Mouse (Mus musculus) megakaryocyte-erythroid progenitor cell, adult 5-6 weeks (primary cell): Measurements from ENCODE around the gene Elf3. TPM values are rescaled to one million over a fixed set of nuclear protein-coding genes. Genes with fewer than 3 reads are reported as not detected.

Source experiments
- ATAC-seq: replicated peaks from 2 replicates; pipeline ENCODE4 v1.8.0; 2016; ENCODE audit warnings: mild to moderate bottlenecking, inconsistent platforms; ENCODE audit not compliant: severe bottlenecking, poor library complexity, low FRiP score, low TSS enrichment
- total RNA-seq, 2 experiments: library from RNA; stranded (forward) in 1 of 2; stranded (reverse) in 1 of 2; fragments of 200-1000, 215-1000 nt in 1 of 2; fragments of >200 nt in 1 of 2; fragmentation: Nextera tagmentation in 1 of 2; gene quantifications; 2 replicates each; pipeline ENCODE4 v1.2.3; 2014 to 2017

Gene Elf3
- total RNA-seq (2014; fragmentation: Nextera tagmentation) = not detected in 2 replicates
- total RNA-seq (2017) = not detected in 2 replicates

DNA sequence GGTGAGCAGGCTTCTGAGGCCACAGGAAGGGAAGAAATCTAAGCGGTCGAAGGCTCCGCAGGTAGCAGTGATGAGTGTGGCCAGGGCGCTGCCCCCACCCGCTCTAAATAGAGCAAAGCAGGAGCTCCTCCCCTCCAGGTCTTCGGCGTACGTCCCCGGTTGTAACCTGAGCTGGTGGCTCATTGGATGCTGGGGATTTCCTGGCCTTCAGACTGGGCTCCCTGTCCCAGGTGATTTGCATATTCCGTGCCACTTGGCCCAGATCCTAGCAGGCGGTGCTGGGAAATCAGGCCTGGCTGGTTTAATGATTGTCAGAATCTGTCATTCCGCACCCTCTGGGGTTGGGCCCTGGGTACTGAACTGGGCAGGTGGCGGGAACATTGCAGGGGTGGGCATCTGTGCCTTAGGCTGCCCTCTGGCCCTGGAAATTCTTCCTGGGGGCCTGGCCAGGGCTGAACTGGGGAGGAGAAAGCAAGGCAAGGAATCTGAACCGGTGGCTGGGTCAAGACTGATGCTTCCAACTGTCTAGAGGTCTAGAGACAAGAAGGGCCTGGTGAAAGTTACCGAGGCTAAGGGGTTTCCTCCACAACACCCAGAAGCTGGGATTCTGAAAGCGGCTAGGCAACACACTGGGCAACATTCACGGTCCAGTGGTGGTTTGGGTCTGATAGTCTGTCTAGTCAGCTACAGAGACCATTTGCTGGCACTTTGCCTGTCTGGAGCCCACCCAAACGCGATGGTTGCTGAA lies at the start of gene Elf3:
Gene Elf3 (minus strand): TSS at position 189 of the 748 bp plus-strand sequence.
- no peak for ATAC-seq

DNA sequence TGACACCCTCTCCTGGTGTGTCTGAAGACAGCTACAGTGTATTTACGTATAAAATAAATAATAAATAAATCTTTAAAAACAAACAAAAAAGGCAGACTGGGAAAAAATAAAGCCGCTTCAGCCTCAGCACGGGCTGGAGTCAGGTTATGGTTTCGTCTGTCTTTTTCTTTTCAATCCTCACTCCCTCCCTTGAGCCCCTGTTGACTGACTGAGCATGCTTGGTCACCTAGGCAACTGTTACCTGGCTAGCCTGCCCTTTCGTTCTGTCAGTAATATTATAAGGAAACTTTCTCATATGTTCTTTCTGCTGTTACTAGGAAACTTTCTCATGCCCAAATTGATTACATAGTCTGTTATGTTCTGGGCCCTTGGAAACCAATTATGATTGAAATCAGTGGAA lies 32.5 kb upstream of the Elf3 start:
- no peak for ATAC-seq

DNA sequence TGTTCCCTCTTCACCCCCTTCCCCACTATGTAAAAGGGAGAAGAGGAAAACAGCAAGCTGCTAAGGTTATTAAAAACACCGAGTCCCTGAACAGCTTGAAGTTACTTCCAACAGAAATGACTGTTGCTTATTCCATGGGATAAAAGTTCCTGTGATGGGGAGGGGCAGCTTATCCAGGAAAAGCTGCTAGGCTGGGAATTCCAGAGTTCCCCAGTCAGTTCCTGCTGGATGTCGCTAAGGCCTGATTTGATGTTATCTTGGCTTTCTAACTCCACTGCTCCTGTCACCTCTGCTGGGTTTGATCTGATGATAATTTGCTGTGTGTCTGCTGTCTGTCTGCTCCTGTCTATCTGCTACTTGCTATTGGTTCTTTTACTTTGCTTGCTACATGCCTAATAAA lies 27.9 kb upstream of the Elf3 start:
- no peak for ATAC-seq

DNA sequence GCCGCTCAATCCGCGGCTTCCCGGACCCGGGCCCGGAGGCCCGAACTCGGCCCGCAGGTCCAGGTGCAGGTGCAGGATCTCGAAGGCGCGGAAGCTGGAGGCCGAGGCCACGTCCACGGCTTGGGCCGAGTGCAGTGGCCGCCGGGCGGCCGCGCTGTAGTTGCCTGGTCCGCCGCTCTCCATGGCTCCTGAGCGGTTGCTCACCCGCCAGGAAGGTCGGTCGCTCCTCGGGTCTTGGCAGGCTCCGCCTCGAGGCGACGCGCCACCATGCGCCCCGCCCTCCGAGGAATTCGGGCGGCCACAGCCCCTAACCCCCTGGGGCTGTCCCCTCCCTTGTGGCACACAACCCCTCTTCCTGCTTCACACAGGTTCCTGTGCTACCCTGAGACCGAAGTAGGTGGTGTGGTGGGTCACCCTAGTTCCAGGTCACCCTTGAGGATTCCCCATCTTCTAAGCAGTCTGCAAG lies 25.5 kb upstream of the Elf3 start, which contains the start of gene Rnpep:
Gene Rnpep (minus strand): TSS at position 259 of the 466 bp plus-strand sequence.
- ATAC-seq = peak; percentile 81

GRCm38 (mm10) chr1:135283287-135283825 lies 25.0 kb upstream of the Elf3 start:
- ATAC-seq = 0 out of 2 replicates have a peak, but pooled peaks have one; percentile 21

DNA sequence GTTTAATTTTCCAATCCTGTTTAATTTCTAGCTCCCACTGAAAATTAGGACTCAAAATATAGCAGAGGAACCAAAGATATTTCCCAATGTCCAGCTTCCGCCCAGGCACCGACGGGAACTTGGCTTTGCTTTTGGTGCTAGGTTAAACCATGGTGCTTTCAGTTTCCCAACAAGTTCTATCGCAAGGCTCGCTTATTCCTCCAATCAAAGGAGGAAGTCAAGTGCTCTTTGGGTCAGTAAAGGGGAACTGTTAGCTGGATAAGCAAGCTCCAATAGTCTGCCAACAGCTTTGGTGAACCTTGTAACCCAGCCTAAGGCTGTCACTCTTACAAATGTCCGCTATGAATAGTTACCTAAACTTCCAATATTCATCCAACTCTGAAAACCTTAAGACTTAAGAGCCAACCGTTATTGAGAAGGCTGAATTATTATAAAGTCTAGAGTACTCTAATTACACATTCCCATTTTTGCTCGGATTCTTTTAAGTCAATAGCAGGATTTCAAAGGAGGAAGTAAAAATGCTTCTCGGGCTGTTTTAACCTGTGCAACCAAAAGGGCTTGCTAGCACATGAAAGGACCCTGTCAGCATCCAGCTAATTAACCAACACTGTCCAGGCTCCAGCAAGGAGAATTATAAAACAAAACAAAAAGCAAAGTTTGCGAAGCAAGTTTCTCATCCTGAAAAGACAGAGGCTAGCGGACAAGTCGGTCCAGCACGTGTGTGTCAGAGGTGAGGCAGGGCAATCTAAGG lies 24.3 kb upstream of the Elf3 start:
- no peak for ATAC-seq

DNA sequence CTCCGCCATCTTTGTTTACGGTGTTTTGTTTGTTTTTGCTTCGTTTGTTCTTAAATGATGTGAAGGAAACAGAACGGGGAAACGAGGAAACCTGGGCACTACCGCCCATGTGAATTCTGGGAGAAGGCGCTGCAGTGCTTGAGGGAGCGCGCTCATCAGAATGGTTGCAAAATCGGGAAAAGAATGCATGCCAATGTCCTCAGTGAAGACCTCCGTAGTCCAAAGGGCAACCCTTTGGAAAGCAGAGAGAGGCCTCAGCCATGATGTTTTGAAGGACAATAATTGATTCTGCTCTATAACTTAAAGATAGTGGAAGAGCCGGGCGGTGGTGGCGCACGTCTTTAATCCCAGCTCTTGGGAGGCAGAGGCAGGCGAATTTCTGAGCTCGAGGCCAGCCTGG lies 23.5 kb upstream of the Elf3 start:
- no peak for ATAC-seq

- ATAC-seq = peak; percentile 58
Measured at GRCm38 (mm10) chr1:135280646-135281045, 22.3 kb upstream of the Elf3 start.

DNA sequence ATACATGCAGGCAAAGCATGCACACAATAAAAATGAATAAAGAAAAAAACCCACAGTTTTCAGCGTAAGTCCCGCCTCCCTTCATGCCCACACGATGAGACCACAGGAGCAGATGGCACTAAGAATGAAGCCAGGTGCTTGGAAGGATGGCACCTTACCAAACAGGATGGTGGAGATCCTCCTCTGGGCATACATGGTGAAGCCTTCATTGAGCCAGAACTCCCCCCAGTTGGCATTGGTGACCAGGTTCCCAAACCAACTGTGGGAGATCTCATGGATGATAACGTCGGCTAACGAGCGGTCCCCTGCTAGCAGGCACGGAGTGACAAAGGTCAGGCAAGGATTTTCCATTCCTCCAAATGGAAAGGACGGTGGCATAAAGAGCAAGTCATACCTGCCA lies 13.0 kb upstream of the Elf3 start:
- no peak for ATAC-seq

GRCm38 (mm10) chr1:135267663-135268446 lies 9.5 kb upstream of the Elf3 start:
- peak; percentile 80 for ATAC-seq

GRCm38 (mm10) chr1:135265834-135266233 lies 7.5 kb upstream of the Elf3 start:
- no peak for ATAC-seq

DNA sequence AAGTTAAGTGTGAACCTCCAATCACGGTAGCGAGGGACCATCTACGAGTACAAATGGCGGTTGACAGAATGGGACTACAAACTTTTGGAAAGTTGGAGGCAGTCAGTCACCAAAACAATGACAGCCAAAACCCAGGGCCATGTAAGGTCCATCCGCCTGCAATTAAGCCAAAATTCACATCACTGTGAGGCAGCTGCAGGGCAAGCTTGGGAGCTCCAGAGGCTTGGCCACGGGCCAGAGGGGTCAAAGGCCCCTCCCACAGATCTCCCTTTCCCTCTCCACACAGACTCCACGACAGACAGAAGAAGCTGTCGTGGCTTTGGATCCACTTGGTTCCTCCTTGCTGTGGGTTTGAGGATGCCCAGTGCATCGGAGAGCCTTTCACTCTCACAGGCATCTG lies 4.9 kb upstream of the Elf3 start:
- ATAC-seq = no peak

GRCm38 (mm10) chr1:135262329-135262728 lies 4.0 kb upstream of the Elf3 start:
- no peak for ATAC-seq

DNA sequence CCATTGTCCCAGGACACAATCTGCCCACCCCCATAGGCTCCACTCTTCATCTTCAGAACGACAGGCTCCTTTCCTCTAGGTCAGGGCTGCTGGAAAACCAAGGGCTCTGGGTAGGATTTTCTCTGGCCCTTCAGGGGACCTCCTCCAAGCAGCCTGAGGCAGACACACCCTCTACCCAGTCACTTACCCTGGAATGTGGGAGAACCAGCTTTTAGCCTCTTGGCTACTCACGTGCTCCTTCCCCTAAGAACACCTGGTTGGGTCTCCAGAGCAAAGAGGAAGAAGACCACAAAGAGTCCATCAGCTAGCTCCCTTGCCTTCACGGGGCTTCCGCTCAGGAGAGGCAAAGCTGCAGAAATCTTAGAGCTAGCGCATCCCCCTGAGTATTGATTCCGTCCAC lies 2.6 kb upstream of the Elf3 start:
- ATAC-seq = no peak

GRCm38 (mm10) chr1:135259128-135259436 lies 714 bp upstream of the Elf3 start:
- peak; percentile 95 for ATAC-seq

- ATAC-seq = no peak
Measured at GRCm38 (mm10) chr1:135256299-135256698, 2.1 kb downstream of the Elf3 start.

GRCm38 (mm10) chr1:135252854-135253253 lies 5.5 kb downstream of the Elf3 start:
- no peak for ATAC-seq

- ATAC-seq = no peak
Measured at GRCm38 (mm10) chr1:135251405-135251804, 7.0 kb downstream of the Elf3 start.

DNA sequence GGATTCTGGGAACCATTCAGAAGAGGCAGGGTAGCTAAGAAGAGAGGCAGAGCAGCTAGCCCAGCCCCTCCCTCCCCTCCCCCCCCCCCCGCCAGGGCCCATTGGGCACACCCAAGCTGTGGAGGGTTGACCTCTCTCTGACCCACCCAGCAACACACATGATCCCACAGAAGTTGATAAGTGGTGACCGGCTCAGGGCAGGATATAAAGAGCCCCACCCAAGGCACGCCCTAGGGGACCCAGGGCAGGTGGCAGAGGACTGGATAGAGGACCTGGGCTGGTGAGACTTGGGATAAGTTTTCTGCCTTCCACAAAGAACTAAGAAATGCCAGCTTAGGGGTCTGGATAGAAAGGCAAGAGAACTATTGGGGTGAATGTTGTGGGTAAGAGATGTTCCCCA lies 7.7 kb downstream of the Elf3 start:
- ATAC-seq = peak; percentile 77

DNA sequence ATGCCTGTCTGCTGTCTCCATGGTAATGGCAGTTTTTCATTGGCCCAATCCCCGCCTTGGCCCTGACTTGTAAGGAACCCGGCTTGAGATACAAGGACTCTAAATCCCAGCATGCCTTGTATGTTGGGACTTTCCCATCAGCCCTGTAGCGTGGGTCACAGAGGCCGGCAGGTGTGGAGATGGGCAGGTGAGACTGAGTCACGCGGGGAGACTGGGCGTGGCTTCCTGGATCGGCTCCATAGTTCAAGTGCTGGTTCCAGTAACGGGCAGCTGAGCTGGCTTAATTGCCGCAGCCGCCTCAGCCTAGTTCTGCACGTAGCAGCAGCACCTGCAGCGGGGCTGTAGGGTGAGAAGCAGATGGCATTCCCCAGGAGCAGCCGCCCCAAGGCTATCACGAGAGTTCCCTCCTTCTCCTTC lies 9.9 kb downstream of the Elf3 start:
- ATAC-seq = no peak
